9 mouse cellular contexts compared by ENCODE assay signal in the genomic region with DNA sequence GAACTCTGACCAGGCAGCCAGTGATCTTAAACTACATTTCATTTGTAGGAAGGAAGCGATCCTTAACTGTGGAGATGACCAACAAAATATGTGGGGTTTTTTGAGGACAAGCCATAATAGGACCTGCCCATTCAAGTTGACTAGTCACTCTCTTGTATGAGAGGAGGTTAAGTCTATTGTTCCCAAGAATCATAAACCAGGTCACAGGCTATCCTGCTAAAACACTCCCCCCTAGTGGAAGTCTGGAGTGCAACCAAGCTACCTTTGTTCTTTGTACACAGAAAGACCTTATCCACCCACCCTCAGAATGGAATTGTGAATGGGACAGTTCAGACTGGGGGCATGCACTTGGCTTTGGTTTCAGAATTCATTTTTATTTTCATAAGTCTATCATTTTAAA. TPM values are rescaled to one million over a fixed set of nuclear protein-coding genes. Genes with fewer than 3 reads are reported as not detected.
A peak's percentile ranks its signal among the peaks of the same experiment; 100 is the strongest.
DNase-seq lines count a peak whose midpoint lies in the region; ATAC-seq and TF ChIP-seq lines count a peak whose summit lies in the region.
"Had no signal": no experiment of that assay in that cellular context is flagged by ENCODE, and none has a peak within 500 bp of the region (broad histone marks: within the 10 kb centered on the region; RNA-seq: fewer than 3 reads in every experiment).

No protein-coding gene starts in this region.

- peak in 2 of 3 experiments; percentile 58 to 80; a peak in 4 of 6 replicates for TF ChIP-seq CTCF in MEL (IDR thresholded peaks at IDR 0.05 in 2 of 3, conservative IDR thresholded peaks at IDR 0.05 in 1 of 3; ENCODE audit: control insufficient read depth in 1 of 3, insufficient read depth in 1 of 3, low read depth in 2 of 3, low read length in 3 of 3, poor library complexity in 1 of 3, severe bottlenecking in 1 of 3)

- no peak overlapping the region for H3K27ac ChIP-seq in kidney, embryonic 14.5 days (ENCODE audit: low read depth, low read length)
- H3K27ac ChIP-seq in MEL (ENCODE audit: control insufficient read depth, low read depth, low read length) = no peak overlapping the region
- no peak overlapping the region for H3K27ac ChIP-seq in embryonic facial prominence, embryonic 11.5 days (replicated peaks; ENCODE audit: low read depth, low read length)
- H3K27ac ChIP-seq: macrophage had no signal

- no peak for ATAC-seq in kidney, embryonic 14.5 days (ENCODE audit: low FRiP score, low TSS enrichment)
- no peak for ATAC-seq in embryonic facial prominence, embryonic 11.5 days (replicated peaks; ENCODE audit: insufficient number of reproducible peaks, low FRiP score, low TSS enrichment, low read depth)

- H3K27me3 ChIP-seq in kidney, embryonic 14.5 days (ENCODE audit: control insufficient read depth, insufficient read depth, low read length) = no peaks in the 10 kb centered on the region
- no peaks in the 10 kb centered on the region for H3K27me3 ChIP-seq in MEL (ENCODE audit: control insufficient read depth in 1 of 2, insufficient read depth in 2 of 2, low read length in 2 of 2)
- H3K27me3 ChIP-seq in embryonic facial prominence, embryonic 11.5 days (ENCODE audit: control insufficient read depth, insufficient read depth, low read length) = no peaks in the 10 kb centered on the region

- peaks cover 24% of the 10 kb centered on the region for H3K36me3 ChIP-seq in kidney, embryonic 14.5 days (ENCODE audit: control insufficient read depth, insufficient read depth, low read length)
- peaks cover 0 to 9% of the 10 kb centered on the region in 2 experiments; a peak in 2 of 4 replicates for H3K36me3 ChIP-seq in MEL (ENCODE audit: control insufficient read depth in 1 of 2, insufficient read depth in 2 of 2, low read length in 2 of 2)
- no peaks in the 10 kb centered on the region for H3K36me3 ChIP-seq in embryonic facial prominence, embryonic 11.5 days (replicated peaks; ENCODE audit: control insufficient read depth, insufficient read depth, low read depth, low read length)

- DNase-seq in kidney, adult 11 months = peak; percentile 71
- peak; percentile 57 for DNase-seq in MEL (ENCODE audit: low read depth, low spot score)
- DNase-seq in embryonic facial prominence, embryonic 11.5 days (ENCODE audit: low spot score) = peak; percentile 78
- peak; percentile 75 for DNase-seq in lung, postnatal 25 days (ENCODE audit: low spot score)
- no peak for DNase-seq in left cerebral cortex, adult 11 months (ENCODE audit: low spot score)
- no peak for DNase-seq in urinary bladder, postnatal 25 days (ENCODE audit: low spot score)
- DNase-seq in adrenal gland, adult 8-10 months = no peak

- TF ChIP-seq EP300 in MEL (IDR thresholded peaks at IDR 0.05; ENCODE audit: low read depth in 1 of 2, low read length in 2 of 2) = no peak

- no peak overlapping the region for H3K4me3 ChIP-seq in kidney, embryonic 14.5 days (ENCODE audit: low read length)
- no peak overlapping the region for H3K4me3 ChIP-seq in MEL (ENCODE audit: control insufficient read depth in 1 of 2, insufficient read depth in 1 of 2, low read depth in 2 of 2, low read length in 2 of 2)
- H3K4me3 ChIP-seq in embryonic facial prominence, embryonic 11.5 days (ENCODE audit: low read depth, low read length) = no peak overlapping the region

- TF ChIP-seq POLR2A in MEL (IDR thresholded peaks at IDR 0.05; ENCODE audit: control insufficient read depth in 1 of 2, insufficient read depth in 1 of 2, low read depth in 1 of 2, low read length in 2 of 2, poor library complexity in 1 of 2) = no peak

- H3K79me2 ChIP-seq in MEL (ENCODE audit: control insufficient read depth, insufficient read depth, low read length, poor library complexity) = no peaks in the 10 kb centered on the region

- no peaks in the 10 kb centered on the region for H3K9me3 ChIP-seq in kidney, embryonic 14.5 days (ENCODE audit: control insufficient read depth, low read length)
- H3K9me3 ChIP-seq in MEL (replicated peaks; ENCODE audit: insufficient read depth, low read length) = no peaks in the 10 kb centered on the region
- no peaks in the 10 kb centered on the region for H3K9me3 ChIP-seq in embryonic facial prominence, embryonic 11.5 days (replicated peaks; ENCODE audit: control insufficient read depth, low read length)

- no peak overlapping the region for H3K4me2 ChIP-seq in kidney, embryonic 14.5 days (replicated peaks; ENCODE audit: low read depth, low read length)
- no peak overlapping the region for H3K4me2 ChIP-seq in embryonic facial prominence, embryonic 11.5 days (ENCODE audit: low read depth, low read length)

- H3K9ac ChIP-seq in kidney, embryonic 14.5 days (ENCODE audit: low read depth, low read length) = no peak overlapping the region
- no peak overlapping the region for H3K9ac ChIP-seq in MEL (ENCODE audit: control insufficient read depth, low read depth, low read length, poor library complexity, severe bottlenecking)
- no peak overlapping the region for H3K9ac ChIP-seq in embryonic facial prominence, embryonic 11.5 days (replicated peaks; ENCODE audit: low read length)

- 77% methylated on average over 1 of the region's 1 CpGs for WGBS in kidney, embryonic 14.5 days
- WGBS in embryonic facial prominence, embryonic 11.5 days = 74% methylated on average over 1 of the region's 1 CpGs

- TF ChIP-seq RAD21 in MEL (IDR thresholded peaks at IDR 0.05; ENCODE audit: low read depth, low read length) = peak; percentile 87

- H3K4me1 ChIP-seq in kidney, embryonic 14.5 days (ENCODE audit: control insufficient read depth, insufficient read depth, low read length) = peaks cover 34% of the 10 kb centered on the region
- H3K4me1 ChIP-seq in MEL (ENCODE audit: control insufficient read depth in 1 of 2, insufficient read depth in 2 of 2, low read length in 2 of 2) = no peaks in the 10 kb centered on the region
- H3K4me1 ChIP-seq in embryonic facial prominence, embryonic 11.5 days (ENCODE audit: control insufficient read depth, insufficient read depth, low read length) = no peaks in the 10 kb centered on the region

TF ChIP-seq in MEL, 35 proteins besides CTCF, POLR2A, EP300 and RAD21:
- TF ChIP-seq SMC3 (IDR thresholded peaks at IDR 0.05; ENCODE audit: low read depth, low read length) = peak; percentile 81
- TF ChIP-seq MYC (IDR thresholded peaks at IDR 0.05; ENCODE audit: low read depth, low read length) = 0 out of 2 replicates have a peak, but pooled peaks have one; percentile 15
- TF ChIP-seq ZC3H11A (IDR thresholded peaks at IDR 0.05; ENCODE audit: low read depth, low read length) = peak; percentile 77
- TF ChIP-seq JUND (IDR thresholded peaks at IDR 0.05; ENCODE audit: low read depth, low read length) = 0 out of 2 replicates have a peak, but pooled peaks have one; percentile 21
- TF ChIP-seq MXI1 (IDR thresholded peaks at IDR 0.05; ENCODE audit: low read depth, low read length) = no peak
- TF ChIP-seq USF1 (IDR thresholded peaks at IDR 0.05; ENCODE audit: low read depth, low read length) = no peak
- TF ChIP-seq GATA1 (IDR thresholded peaks at IDR 0.05; ENCODE audit: low read depth, low read length) = no peak

RNA-seq across cellular contexts. Expression of gene Ssr1, which starts 49.7 kb away (rescaled TPM):
- 76.7 and 133 TPM in 2 replicates for polyA plus RNA-seq in kidney, embryonic 14.5 days (2014; fragmentation: Nextera tagmentation; extraction: Ambion mirVana)
- 76.7 and 77.2 TPM in 2 replicates for total RNA-seq in MEL (2012; rRNA removed)
- polyA plus RNA-seq in MEL (2012; ENCODE audit: insufficient read depth in 1 of 2, insufficient read length in 2 of 2, low read depth in 1 of 2, low replicate concordance in 2 of 2, missing spikeins in 1 of 2) = 100 to 1,000 TPM in 1 of 2 experiments, 10 to 100 TPM in 1; 30.9 to 104 TPM
- 128 and 137 TPM in 2 replicates for polyA plus RNA-seq in embryonic facial prominence, embryonic 11.5 days (2014; fragmentation: Nextera tagmentation; extraction: Ambion mirVana)
- 100 to 1,000 TPM; 154 to 167 (median 160) TPM for total RNA-seq in adrenal gland, adult 8-10 months (2022)

Comparison
In these comparisons a context has a peak if more than half of its experiments do, and no peak if none do; other contexts are left out.
1. DNase-seq: peak in kidney, adult 11 months (single experiment), MEL (single experiment), embryonic facial prominence, embryonic 11.5 days (single experiment) and lung, postnatal 25 days (single experiment); none in left cerebral cortex, adult 11 months (single experiment), urinary bladder, postnatal 25 days (single experiment) and adrenal gland, adult 8-10 months (single experiment).